Mouse (Mus musculus) small intestine, adult 2 months (tissue): ENCODE results near the gene Ablim1.

ENCODE experiments used
- CTCF ChIP-seq: fragments of 200-500 bp; IDR thresholded peaks from 2 replicates; pipeline ENCODE4 v1.5.1; 2012; ENCODE audit warnings: low read depth, mild to moderate bottlenecking, control low read depth, inconsistent platforms, low read length, moderate library complexity, mixed read lengths; ENCODE audit not compliant: insufficient replicate concordance, insufficient read length; ENCODE audit errors: extremely low read depth
- POLR2A ChIP-seq: fragments of 200-500 bp; IDR thresholded peaks from 2 replicates; pipeline ENCODE4 v1.6.1; 2012; ENCODE audit warnings: low read depth, mild to moderate bottlenecking, control low read depth, inconsistent platforms, low read length, moderate library complexity

DNA sequence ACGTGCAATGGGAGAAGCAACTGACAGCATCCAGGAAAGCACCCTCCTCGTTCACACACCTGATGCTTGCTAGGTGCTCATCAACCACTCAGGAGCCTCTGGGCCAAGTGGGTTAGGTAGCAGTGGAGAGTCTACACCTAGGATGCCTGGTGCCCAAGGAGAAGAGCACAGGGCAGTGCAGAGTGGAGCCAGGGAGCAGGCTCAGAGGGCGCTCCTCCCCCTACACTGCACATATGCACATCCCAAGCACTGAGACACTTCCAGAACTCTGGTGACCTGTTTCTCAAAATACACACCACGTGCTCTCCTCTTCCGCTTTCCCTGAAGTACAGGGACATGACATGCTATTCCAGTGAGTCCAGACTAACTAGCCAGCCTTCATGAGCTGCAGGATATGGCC lies 142.4 kb downstream of the Ablim1 start:
- TF ChIP-seq POLR2A, result no peak
- no peak for TF ChIP-seq CTCF
